Mouse (Mus musculus) right cerebral cortex, postnatal 14 days (tissue): Measurements from ENCODE around the gene Lacc1.
"Not testable (repeated sequence)": the region's sequence is repeated elsewhere in the genome, so short reads cannot be mapped to it uniquely, and the experiment has no call there.

ENCODE experiments used
- DNase-seq: peaks from one replicate; pipeline ENCODE4 v3.0.0; 2022

Lacc1 gene

GRCm38 (mm10) chr14:77036226-77037046 lies at the start of gene Lacc1, which contains the start of gene Ccdc122:
TSS of gene Lacc1 (minus strand) at chr14:77036904.
TSS of gene Ccdc122 (plus strand) at chr14:77036772.
- peak; percentile 71 for DNase-seq

DNA sequence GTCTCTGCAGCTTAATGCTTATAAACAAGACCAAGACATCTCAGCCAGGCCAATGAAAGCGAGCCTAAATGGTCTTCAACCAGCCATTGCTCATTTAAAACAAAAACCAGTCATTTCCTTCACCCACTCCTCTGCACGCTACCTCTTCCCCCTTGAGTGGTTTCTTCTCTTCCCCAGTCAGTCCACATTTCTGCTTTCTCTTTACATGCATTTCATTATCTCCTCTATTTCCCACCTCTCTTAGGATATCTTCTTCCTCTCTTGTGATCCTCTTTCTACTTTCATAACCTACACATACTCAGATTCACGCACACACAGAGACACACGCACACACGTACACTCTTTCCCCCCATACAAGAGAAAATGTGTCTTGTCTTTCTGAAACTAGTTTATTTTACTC lies 44.5 kb upstream of the Lacc1 start:
- DNase-seq: no peak

GRCm38 (mm10) chr14:77069361-77069760 lies 32.7 kb upstream of the Lacc1 start:
- no peak for DNase-seq

GRCm38 (mm10) chr14:77053288-77053687 lies 16.6 kb upstream of the Lacc1 start:
- no peak for DNase-seq

DNA sequence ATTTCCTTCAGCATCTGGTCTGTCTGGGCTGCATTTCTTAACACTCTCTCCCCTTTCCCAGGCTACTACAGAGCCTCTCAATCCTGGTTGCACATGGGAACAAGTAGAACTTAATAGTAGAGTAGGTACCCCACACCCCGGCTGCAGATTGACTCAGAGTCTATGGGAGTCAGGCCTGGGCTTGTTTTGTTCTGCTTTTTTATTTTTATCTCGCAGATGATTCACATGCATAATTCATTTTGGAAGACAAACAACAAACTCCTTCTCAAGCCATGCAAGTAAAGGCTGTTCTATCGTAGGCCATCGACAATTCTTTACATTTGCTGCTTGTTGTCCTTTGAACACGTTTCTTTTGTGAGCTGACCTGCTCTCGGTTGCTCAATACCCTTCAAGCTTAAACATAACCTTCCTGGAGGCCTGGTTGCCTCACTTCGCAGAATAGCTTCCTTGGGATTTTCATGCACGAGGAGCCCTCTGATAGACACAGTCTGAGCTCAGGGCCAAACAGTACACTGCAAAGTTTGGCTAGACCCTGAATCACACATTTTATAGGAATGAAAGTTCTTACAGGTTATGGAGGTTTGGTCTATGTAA lies 1.2 kb upstream of the Lacc1 start:
- DNase-seq: no peak

DNA sequence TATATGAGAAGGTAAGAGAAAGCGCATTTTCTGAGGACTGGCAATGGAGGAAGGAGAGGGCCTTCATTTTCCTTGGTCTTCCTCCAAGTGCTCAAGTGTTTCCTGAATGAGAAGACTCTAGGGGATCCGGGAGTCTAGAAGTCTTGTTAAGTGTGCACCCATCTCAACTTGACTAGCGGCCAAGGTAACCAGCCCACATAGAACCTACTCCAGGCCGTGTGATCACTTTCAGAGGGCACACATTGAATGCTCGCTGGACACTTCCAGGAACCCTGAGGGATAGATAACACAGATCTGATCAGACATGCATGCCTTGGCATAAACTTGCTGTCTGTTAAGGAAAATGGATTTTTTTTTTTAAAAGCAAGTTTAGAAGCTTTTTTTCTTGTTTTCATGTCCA lies 626 bp upstream of the Lacc1 start:
- DNase-seq: no peak

- DNase-seq: no peak
Observed at GRCm38 (mm10) chr14:77034970-77035369, 1.7 kb downstream of the Lacc1 start.

- DNase-seq: no peak
Observed at GRCm38 (mm10) chr14:77034175-77034915, 2.4 kb downstream of the Lacc1 start.

GRCm38 (mm10) chr14:77033391-77033790 lies 3.3 kb downstream of the Lacc1 start:
- DNase-seq: no peak

- no peak for DNase-seq
Observed at GRCm38 (mm10) chr14:77032433-77032832, 4.3 kb downstream of the Lacc1 start.

- DNase-seq: no peak
Observed at GRCm38 (mm10) chr14:77030808-77031207, 5.9 kb downstream of the Lacc1 start.

- no peak for DNase-seq
Observed at GRCm38 (mm10) chr14:77029319-77030054, 7.2 kb downstream of the Lacc1 start.

DNA sequence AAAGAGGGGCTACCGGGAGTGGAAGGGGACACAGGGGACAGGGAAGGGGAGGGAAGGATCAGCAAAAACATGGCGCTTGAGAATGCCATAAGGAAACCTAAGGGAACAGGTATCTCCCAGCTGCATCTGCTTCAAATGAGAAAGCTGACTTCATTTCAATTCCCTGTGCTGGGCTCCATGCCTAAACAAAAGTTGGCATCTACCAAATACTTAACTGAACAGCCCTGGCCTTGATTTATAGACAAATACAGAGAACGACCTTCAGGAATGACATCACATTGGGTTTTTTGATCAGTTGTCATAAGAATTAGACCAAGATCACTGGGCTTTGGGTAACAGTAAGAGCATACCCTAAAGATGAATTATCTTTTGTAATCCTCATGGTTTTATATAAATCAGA lies 12.2 kb downstream of the Lacc1 start:
- no peak for DNase-seq

- DNase-seq: no peak
Observed at GRCm38 (mm10) chr14:77017211-77017610, 19.5 kb downstream of the Lacc1 start.

DNA sequence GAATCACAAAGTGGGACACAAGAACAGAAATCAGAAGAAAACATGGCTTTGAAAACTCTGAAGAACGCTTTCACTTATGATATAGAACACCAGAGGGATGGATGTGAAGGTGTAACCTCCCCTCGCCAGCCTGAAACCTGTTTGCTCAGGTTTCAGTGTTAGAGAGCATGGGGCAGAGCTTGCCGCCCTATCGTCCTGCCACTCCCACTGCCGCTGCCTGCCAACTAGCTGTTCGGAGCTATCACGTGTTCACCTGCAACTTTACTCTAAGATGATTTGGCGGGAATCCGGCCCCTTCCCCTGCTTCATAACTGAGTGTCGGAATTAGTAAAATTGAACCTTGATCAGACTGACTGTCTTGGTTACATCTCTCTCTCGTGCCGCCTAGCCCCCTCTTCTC lies 19.9 kb downstream of the Lacc1 start:
- not testable (repeated sequence) for DNase-seq

DNA sequence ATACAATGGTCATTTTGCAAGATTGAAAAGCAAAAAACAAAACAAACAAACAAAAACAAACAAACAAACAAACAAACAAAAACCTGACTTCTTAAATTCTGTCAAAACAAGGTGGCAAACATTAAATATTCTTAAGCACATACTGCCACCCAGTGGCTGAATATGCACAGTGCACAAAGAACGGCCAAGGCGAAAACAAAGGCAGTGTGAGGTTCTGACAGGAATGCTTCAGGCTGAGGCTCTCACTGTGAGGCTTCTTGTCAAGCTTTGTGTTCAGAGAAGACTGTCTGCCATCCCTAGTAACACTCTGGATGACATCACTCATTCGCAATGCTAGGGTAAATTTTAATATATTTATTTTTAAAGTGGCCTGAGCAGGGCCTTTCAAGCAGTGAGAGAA lies 24.9 kb downstream of the Lacc1 start:
- peak; percentile 59 for DNase-seq

DNA sequence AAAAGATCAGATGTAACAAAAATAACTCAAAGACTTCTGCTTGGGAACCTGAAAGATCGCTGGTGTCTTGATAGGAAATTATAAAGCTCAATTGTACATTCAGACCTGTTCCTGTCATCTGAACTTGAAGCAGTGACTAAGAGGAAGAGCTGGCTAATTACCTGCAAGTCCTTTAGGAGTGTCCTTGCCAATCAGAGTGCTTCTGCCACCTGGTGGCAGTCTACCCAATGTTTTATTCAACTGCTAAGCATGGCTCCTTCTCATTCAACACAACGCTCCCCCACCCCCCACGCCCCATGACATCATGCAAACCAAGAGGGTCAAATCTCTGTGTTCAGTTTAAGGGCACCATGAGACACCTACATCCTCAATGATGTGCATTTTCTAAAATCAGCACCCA lies 28.5 kb downstream of the Lacc1 start:
- DNase-seq: peak; percentile 78

- DNase-seq: no peak
Observed at GRCm38 (mm10) chr14:77005566-77005965, 31.1 kb downstream of the Lacc1 start.

DNA sequence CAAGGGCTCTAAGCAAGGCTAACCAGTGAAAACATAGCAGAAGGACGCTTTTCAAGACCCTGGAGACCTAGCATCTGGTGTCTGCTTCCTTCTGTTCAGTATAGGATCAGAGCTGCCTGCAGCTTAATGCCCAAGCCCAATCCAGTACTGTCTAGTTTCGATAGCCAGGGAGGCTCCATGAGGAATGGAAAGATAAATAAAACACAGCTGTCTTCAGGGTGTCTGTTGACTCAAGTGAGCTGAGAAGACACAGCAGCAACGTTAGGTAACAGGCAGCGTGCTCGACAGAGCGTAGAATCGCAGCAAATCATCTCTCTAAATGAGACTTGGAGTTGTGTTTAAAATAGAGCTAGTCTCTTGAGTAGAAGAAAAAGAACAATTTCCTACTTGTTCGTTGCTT lies 32.0 kb downstream of the Lacc1 start:
- DNase-seq: no peak

DNA sequence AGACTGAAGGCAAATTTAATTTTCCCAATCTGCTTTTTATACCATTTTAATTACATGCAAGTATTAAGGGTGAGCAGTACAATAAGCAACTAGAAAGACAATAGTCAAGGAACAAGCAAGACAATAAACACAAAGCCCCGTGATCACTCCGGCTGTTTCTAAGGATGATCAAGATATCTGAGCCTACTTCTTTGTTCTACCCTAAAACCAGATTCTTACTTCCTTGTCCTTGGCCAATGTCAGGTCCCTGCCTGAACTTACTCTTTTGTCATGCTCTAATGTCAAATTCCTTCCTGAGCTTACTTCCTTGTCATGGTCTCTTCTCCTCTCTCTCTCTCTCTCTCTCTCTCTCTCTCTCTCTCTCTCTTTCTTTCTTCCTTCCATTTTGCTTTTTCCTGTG lies 46.4 kb downstream of the Lacc1 start:
- not testable (repeated sequence) for DNase-seq

- DNase-seq: no peak
Observed at GRCm38 (mm10) chr14:76981781-76982180, 54.9 kb downstream of the Lacc1 start.

- DNase-seq: no peak
Observed at GRCm38 (mm10) chr14:76981176-76981575, 55.5 kb downstream of the Lacc1 start.

DNA sequence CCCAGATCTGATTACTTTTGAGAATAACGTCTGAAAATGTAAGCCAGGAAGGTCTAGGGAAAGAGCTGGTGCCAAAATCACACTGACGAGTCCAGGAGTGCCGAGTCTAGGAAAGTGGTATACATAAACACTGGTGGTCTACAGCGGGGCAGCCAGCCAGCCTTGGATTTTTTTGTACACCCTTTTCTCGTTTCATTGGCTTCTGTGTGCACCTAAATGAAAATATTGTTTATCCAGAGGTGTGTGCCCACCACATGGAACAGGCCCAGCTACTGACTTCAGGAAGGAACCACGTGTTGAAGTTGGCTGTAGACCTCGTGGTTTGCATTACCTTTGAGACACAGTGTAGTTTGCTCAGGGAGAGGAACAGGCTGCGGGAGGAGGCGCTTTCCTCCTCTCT lies 57.1 kb downstream of the Lacc1 start:
- DNase-seq: no peak
